Mouse (Mus musculus): ENCODE data around the gene Rab35. TPM values are rescaled to one million over a fixed set of nuclear protein-coding genes. Genes with fewer than 3 reads are reported as not detected.

The Rab35 gene
- polyA plus RNA-seq, 1 experiment: 52.0 TPM

DNA sequence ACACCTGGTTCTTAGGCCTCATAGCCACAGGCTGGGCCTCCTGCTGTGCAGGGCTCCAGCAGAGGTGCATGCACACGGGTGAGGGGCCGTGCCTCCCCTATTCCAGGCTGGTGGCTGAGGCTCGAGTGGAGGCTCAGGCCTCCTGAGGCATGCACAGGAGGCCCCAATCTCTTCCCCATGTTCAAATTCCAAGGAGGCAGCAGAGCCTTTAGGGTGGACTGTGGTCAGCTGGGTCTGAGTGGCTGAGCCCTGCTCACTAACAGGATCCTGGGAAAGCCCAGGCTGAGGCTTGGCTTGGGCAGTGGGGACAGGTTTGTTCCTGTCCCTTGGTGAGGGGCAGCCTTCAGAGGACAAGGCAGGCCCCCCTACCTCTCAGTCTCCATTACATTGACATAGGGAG is 17.2 kb downstream of the Rab35 start:
- Histone ChIP-seq H3K79me3 (ENCODE audit: low read depth) (no peaks in the 10 kb centered on the region), H3K27me3 (ENCODE audit: control insufficient read depth, insufficient read depth, insufficient read length) (no peaks in the 10 kb centered on the region), H3K4me3 (ENCODE audit: insufficient read depth, poor library complexity, severe bottlenecking) (no peak overlapping the region), H3ac (ENCODE audit: control insufficient read depth, insufficient read length, low read depth) (no peak overlapping the region), H3K36me3 (ENCODE audit: control insufficient read depth, insufficient read depth) (peaks cover 27% of the 10 kb centered on the region), H3K79me2 (ENCODE audit: control insufficient read depth, insufficient read depth) (no peaks in the 10 kb centered on the region)
- TF ChIP-seq MYOD1 (IDR thresholded peaks at IDR 0.05; ENCODE audit: control insufficient read depth, insufficient read length, low read depth) (no peak), MYOG (IDR thresholded peaks at IDR 0.05; ENCODE audit: control insufficient read depth, extremely low read depth, insufficient read length) (no peak), CEBPB (IDR thresholded peaks at IDR 0.05; ENCODE audit: low read depth) (no peak), CTCF (IDR thresholded peaks at IDR 0.05; ENCODE audit: control insufficient read depth, insufficient read depth, insufficient read length) (no peak), USF1 (IDR thresholded peaks at IDR 0.05; ENCODE audit: low read depth) (no peak), MAX (IDR thresholded peaks at IDR 0.05) (no peak), FOSL1 (IDR thresholded peaks at IDR 0.05; ENCODE audit: insufficient read depth, low read length, poor library complexity, severe bottlenecking) (no peak)

DNA sequence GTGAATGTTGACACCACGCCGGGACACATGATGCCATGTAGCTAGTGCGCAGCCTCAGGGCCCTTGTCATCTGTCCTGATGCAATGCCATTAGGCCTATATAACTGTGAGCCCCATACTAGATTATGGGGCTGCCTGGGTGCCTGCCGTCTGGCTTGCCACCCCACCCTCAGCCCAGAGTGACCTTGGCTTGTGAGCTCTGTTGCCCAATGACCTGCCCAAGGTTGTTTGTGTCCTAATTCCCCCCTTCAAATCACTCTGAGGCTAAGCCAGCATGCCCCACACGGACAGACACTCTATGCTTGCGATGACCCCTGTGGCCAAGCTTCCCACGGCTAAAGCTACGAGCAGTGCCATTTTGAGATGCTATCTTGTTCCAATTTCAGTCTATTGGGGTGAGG is 18.0 kb downstream of the Rab35 start:
- Histone ChIP-seq H3K27me3 (ENCODE audit: control insufficient read depth, insufficient read depth, insufficient read length) (no peaks in the 10 kb centered on the region), H3K36me3 (ENCODE audit: control insufficient read depth, insufficient read depth) (peaks cover 23% of the 10 kb centered on the region), H3K79me3 (ENCODE audit: low read depth) (no peaks in the 10 kb centered on the region), H3K79me2 (ENCODE audit: control insufficient read depth, insufficient read depth) (no peaks in the 10 kb centered on the region), H3K4me3 (ENCODE audit: insufficient read depth, poor library complexity, severe bottlenecking) (no peak overlapping the region), H3ac (ENCODE audit: control insufficient read depth, insufficient read length, low read depth) (no peak overlapping the region)
- TF ChIP-seq CTCF (IDR thresholded peaks at IDR 0.05; ENCODE audit: control insufficient read depth, insufficient read depth, insufficient read length) (no peak), CEBPB (IDR thresholded peaks at IDR 0.05; ENCODE audit: low read depth) (no peak), MAX (IDR thresholded peaks at IDR 0.05) (no peak), MYOD1 (IDR thresholded peaks at IDR 0.05; ENCODE audit: control insufficient read depth, insufficient read length, low read depth) (no peak), MYOG (IDR thresholded peaks at IDR 0.05; ENCODE audit: control insufficient read depth, extremely low read depth, insufficient read length) (no peak), USF1 (IDR thresholded peaks at IDR 0.05; ENCODE audit: low read depth) (no peak), FOSL1 (IDR thresholded peaks at IDR 0.05; ENCODE audit: insufficient read depth, low read length, poor library complexity, severe bottlenecking) (no peak)

DNA sequence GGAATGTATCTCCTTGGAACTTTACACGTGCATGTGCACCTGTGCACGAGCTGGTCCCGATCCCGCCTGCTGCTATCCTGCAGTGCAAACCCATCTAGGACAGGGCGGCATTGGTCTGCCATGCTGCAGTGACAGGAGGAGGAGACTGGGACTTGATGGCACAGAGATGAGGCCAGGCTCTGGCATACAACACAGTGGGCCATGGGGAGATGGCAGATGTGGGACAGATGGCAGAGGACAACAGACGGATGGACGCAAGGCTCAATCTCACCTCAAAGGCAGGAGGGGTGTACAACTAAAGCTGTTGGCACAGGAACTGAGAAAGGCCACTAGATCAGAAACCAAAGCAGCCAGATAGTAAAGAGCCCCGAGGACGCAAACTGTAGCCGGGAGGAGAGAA is 19.2 kb downstream of the Rab35 start:
- no peaks in the 10 kb centered on the region for H3K27me3 ChIP-seq (ENCODE audit: control insufficient read depth, insufficient read depth, insufficient read length)
- H3K79me3 ChIP-seq (ENCODE audit: low read depth): no peaks in the 10 kb centered on the region
- TF ChIP-seq CTCF (IDR thresholded peaks at IDR 0.05; ENCODE audit: control insufficient read depth, insufficient read depth, insufficient read length) (no peak), CEBPB (IDR thresholded peaks at IDR 0.05; ENCODE audit: low read depth) (no peak), MYOD1 (IDR thresholded peaks at IDR 0.05; ENCODE audit: control insufficient read depth, insufficient read length, low read depth) (no peak), MYOG (IDR thresholded peaks at IDR 0.05; ENCODE audit: control insufficient read depth, extremely low read depth, insufficient read length) (no peak), FOSL1 (IDR thresholded peaks at IDR 0.05; ENCODE audit: insufficient read depth, low read length, poor library complexity, severe bottlenecking) (no peak), MAX (IDR thresholded peaks at IDR 0.05) (no peak), USF1 (IDR thresholded peaks at IDR 0.05; ENCODE audit: low read depth) (no peak)
- no peak overlapping the region for H3ac ChIP-seq (ENCODE audit: control insufficient read depth, insufficient read length, low read depth)
- H3K79me2 ChIP-seq (ENCODE audit: control insufficient read depth, insufficient read depth): no peaks in the 10 kb centered on the region
- peaks cover 17% of the 10 kb centered on the region for H3K36me3 ChIP-seq (ENCODE audit: control insufficient read depth, insufficient read depth)
- no peak overlapping the region for H3K4me3 ChIP-seq (ENCODE audit: insufficient read depth, poor library complexity, severe bottlenecking)

DNA sequence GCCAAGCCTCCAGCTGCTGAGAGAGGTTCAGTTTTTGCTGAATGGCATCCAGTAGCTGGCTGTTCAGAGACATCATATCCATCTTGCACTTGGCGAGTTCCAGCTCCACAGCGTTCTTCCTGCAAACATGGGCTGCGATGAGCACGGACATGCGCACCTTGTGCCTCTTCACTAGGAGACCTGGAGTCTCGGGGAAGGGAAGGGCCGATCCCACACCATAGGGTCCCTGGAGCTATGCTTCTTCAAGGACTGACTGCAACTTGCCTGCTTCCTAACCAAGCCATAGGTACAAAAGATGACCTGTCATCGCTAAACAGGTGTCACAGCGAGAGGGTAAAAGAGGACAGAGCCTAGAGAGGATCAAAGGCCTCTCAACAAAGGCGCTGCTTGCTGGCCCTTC is 20.1 kb downstream of the Rab35 start:
- H3ac ChIP-seq (ENCODE audit: control insufficient read depth, insufficient read length, low read depth): no peak overlapping the region
- H3K79me2 ChIP-seq (ENCODE audit: control insufficient read depth, insufficient read depth): no peaks in the 10 kb centered on the region
- TF ChIP-seq USF1 (IDR thresholded peaks at IDR 0.05; ENCODE audit: low read depth) (no peak), CEBPB (IDR thresholded peaks at IDR 0.05; ENCODE audit: low read depth) (no peak), MAX (IDR thresholded peaks at IDR 0.05) (no peak), FOSL1 (IDR thresholded peaks at IDR 0.05; ENCODE audit: insufficient read depth, low read length, poor library complexity, severe bottlenecking) (no peak), CTCF (IDR thresholded peaks at IDR 0.05; ENCODE audit: control insufficient read depth, insufficient read depth, insufficient read length) (no peak)
- no peaks in the 10 kb centered on the region for H3K27me3 ChIP-seq (ENCODE audit: control insufficient read depth, insufficient read depth, insufficient read length)
- no peaks in the 10 kb centered on the region for H3K79me3 ChIP-seq (ENCODE audit: low read depth)
- H3K4me3 ChIP-seq (ENCODE audit: insufficient read depth, poor library complexity, severe bottlenecking): no peak overlapping the region
- peaks cover 8% of the 10 kb centered on the region for H3K36me3 ChIP-seq (ENCODE audit: control insufficient read depth, insufficient read depth)

DNA sequence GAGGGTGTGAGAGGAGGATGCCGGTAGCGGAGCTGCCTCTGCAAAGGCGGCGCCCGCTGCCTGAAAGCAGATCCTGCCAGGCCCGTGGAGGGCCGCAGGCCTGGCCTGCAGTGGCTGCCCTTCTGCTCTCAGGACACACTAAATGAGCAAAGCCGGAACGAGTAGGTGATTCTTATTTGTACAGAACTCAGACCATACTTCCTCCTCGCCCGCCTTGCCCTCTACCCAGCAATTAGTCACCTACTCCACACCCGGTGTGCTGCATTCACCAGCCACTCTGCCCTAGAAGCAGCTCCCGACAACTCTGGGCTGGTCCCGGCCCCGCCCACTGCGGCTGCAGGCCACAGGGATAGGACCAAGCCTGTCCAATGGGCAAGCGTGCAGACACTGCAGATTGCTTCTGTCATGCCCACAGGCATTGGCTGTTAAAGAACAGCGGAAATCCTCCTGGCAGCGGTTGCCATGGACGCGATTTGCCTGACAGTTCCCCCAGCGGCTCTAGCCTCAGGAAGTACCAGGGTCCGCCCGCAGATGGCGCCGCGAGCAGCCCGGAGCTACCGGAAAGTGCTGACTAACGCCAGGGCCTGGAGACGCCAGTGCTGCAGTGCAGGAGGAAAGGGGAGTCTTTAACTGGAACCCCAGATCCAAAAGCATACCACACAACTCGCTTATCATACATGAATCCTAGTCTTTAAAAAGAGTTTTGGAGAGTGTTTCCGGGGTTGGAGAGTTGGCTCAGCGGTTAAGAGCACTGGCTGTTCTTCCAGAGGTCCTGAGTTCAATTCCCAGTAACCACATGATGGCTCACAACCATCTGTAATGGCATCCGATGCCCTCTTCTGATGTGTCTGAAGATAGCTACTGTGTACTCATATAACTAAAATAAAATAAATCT is 21.2 kb downstream of the Rab35 start:
- H3ac ChIP-seq (ENCODE audit: control insufficient read depth, insufficient read length, low read depth): peak overlapping the region; percentile 74
- H3K36me3 ChIP-seq (ENCODE audit: control insufficient read depth, insufficient read depth): peaks cover 2% of the 10 kb centered on the region
- H3K4me3 ChIP-seq (ENCODE audit: insufficient read depth, poor library complexity, severe bottlenecking): no peak overlapping the region
- no peaks in the 10 kb centered on the region for H3K27me3 ChIP-seq (ENCODE audit: control insufficient read depth, insufficient read depth, insufficient read length)
- H3K79me2 ChIP-seq (ENCODE audit: control insufficient read depth, insufficient read depth): no peaks in the 10 kb centered on the region
- no peaks in the 10 kb centered on the region for H3K79me3 ChIP-seq (ENCODE audit: low read depth)
- TF ChIP-seq CTCF (IDR thresholded peaks at IDR 0.05; ENCODE audit: control insufficient read depth, insufficient read depth, insufficient read length): peak; percentile 90
- TF ChIP-seq CEBPB (IDR thresholded peaks at IDR 0.05; ENCODE audit: low read depth): no peak

DNA sequence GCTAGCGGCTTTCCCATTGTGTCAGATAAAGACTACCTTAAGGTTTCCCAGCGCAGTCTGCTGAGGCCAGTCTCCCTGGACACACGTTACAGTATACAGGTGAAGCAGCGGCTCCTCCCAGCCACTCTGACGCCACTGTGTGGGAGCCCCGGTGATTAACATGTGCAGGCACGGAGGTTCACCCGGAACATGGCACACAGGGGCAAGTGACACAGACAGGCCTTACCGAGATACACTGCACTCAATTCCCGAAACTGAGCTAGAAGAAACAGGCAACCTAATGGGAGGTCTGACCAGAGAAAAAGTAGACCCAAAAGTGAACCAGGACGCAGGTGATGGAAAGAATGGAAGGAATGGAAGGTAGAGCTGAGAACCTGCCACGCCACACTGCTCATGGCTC is 22.1 kb downstream of the Rab35 start:
- H3ac ChIP-seq (ENCODE audit: control insufficient read depth, insufficient read length, low read depth): no peak overlapping the region
- no peaks in the 10 kb centered on the region for H3K36me3 ChIP-seq (ENCODE audit: control insufficient read depth, insufficient read depth)
- H3K4me3 ChIP-seq (ENCODE audit: insufficient read depth, poor library complexity, severe bottlenecking): no peak overlapping the region
- H3K27me3 ChIP-seq (ENCODE audit: control insufficient read depth, insufficient read depth, insufficient read length): no peaks in the 10 kb centered on the region
- TF ChIP-seq MYOD1 (IDR thresholded peaks at IDR 0.05; ENCODE audit: control insufficient read depth, insufficient read length, low read depth): no peak
- no peak for TF ChIP-seq CEBPB (IDR thresholded peaks at IDR 0.05; ENCODE audit: low read depth)
- TF ChIP-seq CTCF (IDR thresholded peaks at IDR 0.05; ENCODE audit: control insufficient read depth, insufficient read depth, insufficient read length): no peak
- TF ChIP-seq MYOG (IDR thresholded peaks at IDR 0.05; ENCODE audit: control insufficient read depth, extremely low read depth, insufficient read length): no peak
- no peak for TF ChIP-seq MAX (IDR thresholded peaks at IDR 0.05)
- TF ChIP-seq FOSL1 (IDR thresholded peaks at IDR 0.05; ENCODE audit: insufficient read depth, low read length, poor library complexity, severe bottlenecking): no peak
- H3K79me2 ChIP-seq (ENCODE audit: control insufficient read depth, insufficient read depth): no peaks in the 10 kb centered on the region
- H3K79me3 ChIP-seq (ENCODE audit: low read depth): no peaks in the 10 kb centered on the region
